Mouse (Mus musculus) heart, embryonic 14.5 days (tissue): Measurements from ENCODE around the gene Layn. TPM values are rescaled to one million over a fixed set of nuclear protein-coding genes. Genes with fewer than 3 reads are reported as not detected.
A peak's percentile ranks its signal among the peaks of the same experiment; 100 is the strongest.

ENCODE experiments used
- ATAC-seq: fragments of 200-750 bp; cut with Nextera tagmentation; 2 replicates; pipeline ENCODE4 v1.8.0; 2017; ENCODE audit warnings: low read depth, moderate TSS enrichment; ENCODE audit not compliant: insufficient number of reproducible peaks, insufficient read depth, low FRiP score
- H3K27ac ChIP-seq, 2 experiments: fragments of 200-500 bp in 1 of 2; fragments of 300-500 bp in 1 of 2; sonication (generic) in 1 of 2; replicated peaks in 1 of 2; 2 replicates each; pipeline ENCODE4 v1.5.1; 2012 to 2014; ENCODE audit warnings: low read depth in 2 of 2, low read length in 2 of 2, control low read depth in 1 of 2, mild to moderate bottlenecking in 1 of 2, mixed read lengths in 1 of 2; ENCODE audit not compliant: control insufficient read depth in 1 of 2, insufficient read depth in 1 of 2
- H3K27me3 ChIP-seq: fragments of 300-500 bp; sonication (generic); 2 replicates; pipeline ENCODE4 v1.6.1; 2014; ENCODE audit warnings: mild to moderate bottlenecking, low read length, control low read depth; ENCODE audit not compliant: control insufficient read depth, insufficient read depth
- H3K36me3 ChIP-seq: fragments of 300-500 bp; sonication (generic); 2 replicates; pipeline ENCODE4 v1.6.1; 2014; ENCODE audit warnings: mild to moderate bottlenecking, control low read depth, low read length, mixed read lengths; ENCODE audit not compliant: control insufficient read depth, insufficient read depth
- H3K4me1 ChIP-seq, 2 experiments: fragments of 200-500 bp in 1 of 2; fragments of 300-500 bp in 1 of 2; sonication (generic) in 1 of 2; 2 replicates each; pipeline ENCODE4 v1.6.1; 2012 to 2014; ENCODE audit warnings: low read length in 2 of 2, control low read depth in 1 of 2, mixed read lengths in 1 of 2; ENCODE audit not compliant: control insufficient read depth in 2 of 2, insufficient read depth in 2 of 2
- H3K4me2 ChIP-seq: fragments of 300-500 bp; sonication (generic); 2 replicates; pipeline ENCODE4 v1.6.1; 2014; ENCODE audit warnings: mild to moderate bottlenecking, low read length
- H3K4me3 ChIP-seq, 2 experiments: fragments of 200-500 bp in 1 of 2; fragments of 300-500 bp in 1 of 2; sonication (generic) in 1 of 2; 2 replicates each; pipeline ENCODE4 v1.5.1; 2012 to 2014; ENCODE audit warnings: low read length in 2 of 2, mild to moderate bottlenecking in 2 of 2, control low read depth in 1 of 2, low read depth in 1 of 2, moderate library complexity in 1 of 2; ENCODE audit not compliant: control insufficient read depth in 1 of 2, insufficient read depth in 1 of 2
- H3K9ac ChIP-seq: fragments of 300-500 bp; sonication (generic); 2 replicates; pipeline ENCODE4 v1.6.1; 2014; ENCODE audit warnings: mild to moderate bottlenecking, low read length
- H3K9me3 ChIP-seq: fragments of 300-500 bp; sonication (generic); 2 replicates; pipeline ENCODE4 v1.6.1; 2016; ENCODE audit warnings: low read length, control low read depth; ENCODE audit not compliant: control insufficient read depth
- WGBS: fragments of 180-500 bp; shearing (Covaris S2); extraction: QIAGEN DNeasy Blood & Tissue Kit; methylation state at CpG from one replicate; pipeline ENCODE4 v1.1.7; 2014; 5-methylcytosine and 5-hydroxymethylcytosine counted together
- polyA plus RNA-seq: library from polyadenylated mRNA; unstranded; fragments of >200 nt; fragmentation: Nextera tagmentation; extraction: Ambion mirVana; gene quantifications from 2 replicates; pipeline ENCODE4 v1.2.1, GENCODE M21; 2014

Layn gene
- polyA plus RNA-seq, 1 experiment from 2014 or later, result 11.5 TPM

- ATAC-seq, result no peak
- no peak overlapping the region for H3K9ac ChIP-seq
- H3K27me3 ChIP-seq, result no peaks in the 10 kb centered on the region
- H3K4me2 ChIP-seq, result no peak overlapping the region
- H3K36me3 ChIP-seq, result no peaks in the 10 kb centered on the region
- H3K9me3 ChIP-seq, result no peaks in the 10 kb centered on the region
- 35% methylated on average over 5 of the region's 5 CpGs for WGBS
- H3K4me1 ChIP-seq, result no peaks in the 10 kb centered on the region
- H3K4me3 ChIP-seq, result no peak overlapping the region
- no peak overlapping the region for H3K27ac ChIP-seq
These were observed 16.8 kb upstream of the Layn start for GRCm38 (mm10) chr9:51093697-51094096.

- no peak overlapping the region for H3K9ac ChIP-seq
- no peak overlapping the region for H3K4me3 ChIP-seq
- 71% methylated on average over 5 of the region's 5 CpGs for WGBS
These were observed 4.7 kb upstream of the Layn start for GRCm38 (mm10) chr9:51081614-51082013.

GRCm38 (mm10) chr9:51076300-51076978 lies 455 bp downstream of the Layn start:
- Histone ChIP-seq H3K27ac (peak overlapping the region; percentile 29 to 54), H3K9me3 (no peaks in the 10 kb centered on the region), H3K27me3 (no peaks in the 10 kb centered on the region), H3K36me3 (no peaks in the 10 kb centered on the region), H3K9ac (peak overlapping the region; percentile 71), H3K4me1 (peaks cover 2 to 10% of the 10 kb centered on the region in 2 experiments; a peak in 2 of 4 replicates), H3K4me3 (peak overlapping the region; percentile 51 to 53), H3K4me2 (peak overlapping the region; percentile 82)
- ATAC-seq, result peak; percentile 6; the same call in 1 of the 2 replicates
- WGBS, result 0% methylated on average over 17 of the region's 17 CpGs

More at GRCm38 (mm10) chr9:51081614-51082013, 4.7 kb upstream of the Layn start:
- Histone ChIP-seq H3K27me3 (no peaks in the 10 kb centered on the region), H3K36me3 (no peaks in the 10 kb centered on the region), H3K9me3 (no peaks in the 10 kb centered on the region), H3K27ac (no peak overlapping the region), H3K4me1 (peaks cover 0 to 10% of the 10 kb centered on the region in 2 experiments; a peak in 2 of 4 replicates), H3K4me2 (no peak overlapping the region)
- ATAC-seq, result no peak

GRCm38 (mm10) chr9:51075780-51076179 lies 1.1 kb downstream of the Layn start:
- Histone ChIP-seq H3K9me3 (no peaks in the 10 kb centered on the region), H3K4me1 (peaks cover 3 to 14% of the 10 kb centered on the region in 2 experiments; a peak in 3 of 4 replicates), H3K36me3 (no peaks in the 10 kb centered on the region), H3K4me3 (peak overlapping the region; percentile 22 to 53; a peak in 3 of 4 replicates), H3K4me2 (peak overlapping the region; percentile 82), H3K27ac (peak overlapping the region in 1 of 2 experiments; percentile 54; a peak in 1 of 4 replicates), H3K27me3 (no peaks in the 10 kb centered on the region), H3K9ac (no peak overlapping the region; the same call in 1 of the 2 replicates)
- WGBS, result 25% methylated on average over 3 of the region's 3 CpGs
- peak; percentile 57 for ATAC-seq

- H3K36me3 ChIP-seq, result 0 out of 2 replicates have a peak, but pooled peaks cover 4% of the 10 kb centered on the region
- H3K9me3 ChIP-seq, result no peaks in the 10 kb centered on the region
- no peak overlapping the region for H3K4me2 ChIP-seq
- no peak for ATAC-seq
- WGBS, result 35% methylated on average over 4 of the region's 4 CpGs
- no peak overlapping the region for H3K9ac ChIP-seq
- H3K27me3 ChIP-seq, result no peaks in the 10 kb centered on the region
- H3K4me1 ChIP-seq, result peaks cover 11 to 12% of the 10 kb centered on the region in 2 experiments; a peak in 3 of 4 replicates
- no peak overlapping the region for H3K4me3 ChIP-seq
- H3K27ac ChIP-seq, result no peak overlapping the region
These were observed 6.1 kb downstream of the Layn start for GRCm38 (mm10) chr9:51070801-51071200.

- no peaks in the 10 kb centered on the region for H3K9me3 ChIP-seq
- no peak overlapping the region for H3K4me2 ChIP-seq
- no peak overlapping the region for H3K9ac ChIP-seq
- H3K27ac ChIP-seq, result no peak overlapping the region
- H3K4me3 ChIP-seq, result no peak overlapping the region
- WGBS, result 66% methylated on average over 3 of the region's 3 CpGs
- peaks cover 9 to 12% of the 10 kb centered on the region in 2 experiments; a peak in 3 of 4 replicates for H3K4me1 ChIP-seq
- no peaks in the 10 kb centered on the region for H3K27me3 ChIP-seq
- ATAC-seq, result no peak
- 0 out of 2 replicates have a peak, but pooled peaks cover 4% of the 10 kb centered on the region for H3K36me3 ChIP-seq
These were observed 8.7 kb downstream of the Layn start for GRCm38 (mm10) chr9:51068202-51068601.

- Histone ChIP-seq H3K9me3 (no peaks in the 10 kb centered on the region), H3K4me1 (no peaks in the 10 kb centered on the region), H3K4me2 (no peak within 1 kb of the TSS), H3K4me3 (no peak within 1 kb of the TSS), H3K9ac (no peak within 1 kb of the TSS), H3K27me3 (no peaks in the 10 kb centered on the region), H3K36me3 (peaks cover 18% of the 10 kb centered on the region), H3K27ac (no peak within 1 kb of the TSS)
- ATAC-seq, result no peak
- 75% methylated on average over 2 of the region's 2 CpGs for WGBS
These were observed 16.3 kb downstream of the Layn start, which contains the start of gene Btg4 for GRCm38 (mm10) chr9:51060601-51061000. TSS of gene Btg4 (plus strand) at chr9:51060901.
